Mouse (Mus musculus) monocyte, adult 59 days (primary cell): Measurements from ENCODE around the gene Olfr800. TPM values are rescaled to one million over a fixed set of nuclear protein-coding genes. Genes with fewer than 3 reads are reported as not detected.

Experiments
- total RNA-seq, 2 experiments: library from RNA; stranded (reverse); gene quantifications; one replicate each; pipeline ENCODE4 v1.2.4; 2023

The Olfr800 gene
- not detected for total RNA-seq

GRCm38 (mm10) chr10:129657394-129657793 is at the start of gene Olfr800:
Gene Olfr800 (plus strand): TSS chr10:129657694.

GRCm38 (mm10) chr10:129612470-129612869 is 45.0 kb upstream of the Olfr800 start, which contains the start of gene Olfr796:
Gene Olfr796 (minus strand): TSS chr10:129612570.

GRCm38 (mm10) chr10:129627834-129628233 is 29.7 kb upstream of the Olfr800 start, which contains the start of gene Olfr798:
Gene Olfr798 (minus strand): TSS chr10:129627934.

GRCm38 (mm10) chr10:129637184-129637583 is 20.3 kb upstream of the Olfr800 start, which contains the start of gene Olfr799:
Gene Olfr799 (plus strand): TSS chr10:129637484.

GRCm38 (mm10) chr10:129673765-129674164 is 16.3 kb downstream of the Olfr800 start, which contains the start of gene Olfr801:
Gene Olfr801 (minus strand): TSS chr10:129673865.

GRCm38 (mm10) chr10:129688069-129688468 is 30.6 kb downstream of the Olfr800 start, which contains the start of gene Olfr802:
Gene Olfr802 (minus strand): TSS chr10:129688169.

GRCm38 (mm10) chr10:129694186-129694585 is 36.7 kb downstream of the Olfr800 start, which contains the start of gene Olfr803:
Gene Olfr803 (minus strand): TSS chr10:129694286.

GRCm38 (mm10) chr10:129702910-129703309 is 45.4 kb downstream of the Olfr800 start, which contains the start of gene Olfr804:
Gene Olfr804 (plus strand): TSS chr10:129703210.

Other genes starting within 250 kb of the Olfr800 start
- gene Olfr786, start 230.4 kb upstream of the Olfr800 start, total RNA-seq: not detected
- not detected for gene Olfr787, start 195.8 kb upstream of the Olfr800 start, total RNA-seq
- gene Olfr788, start 186.7 kb upstream of the Olfr800 start, total RNA-seq: not detected
- gene Olfr789, start 172.9 kb upstream of the Olfr800 start, total RNA-seq: not detected
- not detected for gene Olfr790, start 159.2 kb upstream of the Olfr800 start, total RNA-seq
- not detected for gene Olfr791, start 135.9 kb upstream of the Olfr800 start, total RNA-seq
- not detected for gene Olfr792, start 118.5 kb upstream of the Olfr800 start, total RNA-seq
- not detected for gene Olfr794, start 90.0 kb upstream of the Olfr800 start, total RNA-seq
- gene Olfr796, start 45.1 kb upstream of the Olfr800 start, total RNA-seq: not detected
- not detected for gene Olfr798, start 29.8 kb upstream of the Olfr800 start, total RNA-seq
- gene Olfr799, start 20.2 kb upstream of the Olfr800 start, total RNA-seq: not detected
- not detected for gene Olfr801, start 16.2 kb downstream of the Olfr800 start, total RNA-seq
- not detected for gene Olfr802, start 30.5 kb downstream of the Olfr800 start, total RNA-seq
- not detected for gene Olfr803, start 36.6 kb downstream of the Olfr800 start, total RNA-seq
- not detected for gene Olfr804, start 45.5 kb downstream of the Olfr800 start, total RNA-seq
- not detected for gene Olfr805, start 71.7 kb downstream of the Olfr800 start, total RNA-seq
- not detected for gene Olfr806, start 84.2 kb downstream of the Olfr800 start, total RNA-seq
- not detected for gene Olfr807, start 100.1 kb downstream of the Olfr800 start, total RNA-seq
- gene Olfr808, start 107.8 kb downstream of the Olfr800 start, total RNA-seq: not detected
- gene Olfr809, start 116.9 kb downstream of the Olfr800 start, total RNA-seq: not detected
- not detected for gene Olfr810, start 137.2 kb downstream of the Olfr800 start, total RNA-seq
- gene Olfr811, start 146.7 kb downstream of the Olfr800 start, total RNA-seq: not detected
- not detected for gene Olfr812, start 188.4 kb downstream of the Olfr800 start, total RNA-seq
- gene Olfr813, start 197.7 kb downstream of the Olfr800 start, total RNA-seq: not detected
- gene Olfr814, start 222.2 kb downstream of the Olfr800 start, total RNA-seq: not detected
- not detected for gene Olfr815, start 248.2 kb downstream of the Olfr800 start, total RNA-seq